ENCODE assay signal across 10 mouse cellular contexts in genomic region chr8:122497912-122498311, GRCm38 (mm10). TPM values are rescaled to one million over a fixed set of nuclear protein-coding genes. Genes with fewer than 3 reads are reported as not detected.
DNase-seq lines count a peak whose midpoint lies in the region; ATAC-seq lines count a peak whose summit lies in the region.
"Had no signal": no experiment of that assay in that cellular context is flagged by ENCODE, and none has a peak within 500 bp of the region (broad histone marks: within the 10 kb centered on the region; RNA-seq: fewer than 3 reads in every experiment).

No protein-coding gene starts in this region.

- no peak overlapping the region for H3K4me3 ChIP-seq in heart, embryonic 10.5 days
- H3K4me3 ChIP-seq in lung, embryonic 16.5 days (ENCODE audit: low read length) = no peak overlapping the region
- H3K4me3 ChIP-seq: liver, embryonic 15.5 days; neural tube, embryonic 12.5 days had no signal

- no peak overlapping the region for H3K4me2 ChIP-seq in lung, embryonic 16.5 days (ENCODE audit: low read depth, low read length)
- H3K4me2 ChIP-seq: liver, embryonic 15.5 days; neural tube, embryonic 12.5 days had no signal

- peaks cover 14% of the 10 kb centered on the region for H3K4me1 ChIP-seq in heart, embryonic 10.5 days
- 0 out of 2 replicates have a peak, but pooled peaks cover 2% of the 10 kb centered on the region for H3K4me1 ChIP-seq in lung, embryonic 16.5 days (replicated peaks; ENCODE audit: control insufficient read depth, insufficient read depth, low read length)
- H3K4me1 ChIP-seq: neural tube, embryonic 12.5 days had no signal

- WGBS in heart, embryonic 10.5 days = 77% methylated on average over 17 of the region's 17 CpGs
- WGBS in lung, embryonic 16.5 days = 58% methylated on average over 17 of the region's 17 CpGs

- no peak for DNase-seq in heart, embryonic 10.5 days (ENCODE audit: low spot score)
- DNase-seq in heart, adult 18-20 months = no peak
- DNase-seq in lung, adult 18-20 months = no peak
- DNase-seq in ZHBTc4 (ENCODE audit: low read depth, low spot score) = peak; percentile 86
- DNase-seq in naive thymus-derived CD4-positive, alpha-beta T cell, adult 2 months (ENCODE audit: low read depth) = peak; percentile 35
- DNase-seq in urinary bladder, postnatal 10 days (ENCODE audit: low spot score) = no peak
- no peak for DNase-seq in layer of hippocampus, adult 18-20 months (ENCODE audit: low spot score in 2 of 2)

- H3K9ac ChIP-seq in lung, embryonic 16.5 days (ENCODE audit: low read length) = no peak overlapping the region
- H3K9ac ChIP-seq: liver, embryonic 15.5 days; neural tube, embryonic 12.5 days had no signal

- ATAC-seq in lung, embryonic 16.5 days (ENCODE audit: low read depth) = no peak

- H3K9me3 ChIP-seq in heart, embryonic 10.5 days = no peaks in the 10 kb centered on the region
- H3K9me3 ChIP-seq in lung, embryonic 16.5 days (ENCODE audit: control insufficient read depth, low read length) = no peaks in the 10 kb centered on the region
- H3K9me3 ChIP-seq: liver, embryonic 15.5 days; neural tube, embryonic 12.5 days had no signal

- peak overlapping the region; percentile 50 for H3K27ac ChIP-seq in heart, embryonic 10.5 days
- peak overlapping the region; percentile 70 for H3K27ac ChIP-seq in lung, embryonic 16.5 days (ENCODE audit: low read length)
- H3K27ac ChIP-seq: liver, embryonic 15.5 days; neural tube, embryonic 12.5 days had no signal

- peaks cover 95% of the 10 kb centered on the region for H3K36me3 ChIP-seq in heart, embryonic 10.5 days
- peaks cover 62% of the 10 kb centered on the region for H3K36me3 ChIP-seq in lung, embryonic 16.5 days (ENCODE audit: control insufficient read depth, insufficient read depth, low read length)
- H3K36me3 ChIP-seq: neural tube, embryonic 12.5 days had no signal

- H3K27me3 ChIP-seq in heart, embryonic 10.5 days (ENCODE audit: insufficient read depth, poor library complexity, severe bottlenecking) = no peaks in the 10 kb centered on the region
- H3K27me3 ChIP-seq in lung, embryonic 16.5 days (ENCODE audit: control insufficient read depth, insufficient read depth, low read depth, low read length) = no peaks in the 10 kb centered on the region
- H3K27me3 ChIP-seq: liver, embryonic 15.5 days; neural tube, embryonic 12.5 days had no signal

RNA-seq across cellular contexts. Expression of gene Ctu2, which starts 22.0 kb away (rescaled TPM):
- polyA plus RNA-seq in heart, embryonic 10.5 days (2016; fragmentation: Nextera tagmentation; extraction: Ambion mirVana) = 40.5 and 45.9 TPM in 2 replicates
- total RNA-seq in heart, adult 18-20 months (2021) = 1 to 10 TPM; 5.8 to 8.0 TPM
- 34.7 and 36.9 TPM in 2 replicates for polyA plus RNA-seq in lung, embryonic 16.5 days (2015; fragmentation: Nextera tagmentation; extraction: Ambion mirVana)
- total RNA-seq in layer of hippocampus, adult 18-20 months (2021) = 10 to 100 TPM; 21.1 to 22.3 TPM

RNA-seq across cellular contexts. Expression of gene Rnf166, which starts 22.0 kb away (rescaled TPM):
- 37.1 and 38.8 TPM in 2 replicates for polyA plus RNA-seq in heart, embryonic 10.5 days (2016; fragmentation: Nextera tagmentation; extraction: Ambion mirVana)
- 10 to 100 TPM; 42.1 to 51.7 TPM for total RNA-seq in heart, adult 18-20 months (2021)
- 38.1 and 40.1 TPM in 2 replicates for polyA plus RNA-seq in lung, embryonic 16.5 days (2015; fragmentation: Nextera tagmentation; extraction: Ambion mirVana)
- total RNA-seq in layer of hippocampus, adult 18-20 months (2021) = 10 to 100 TPM; 40.3 to 45.5 TPM

RNA-seq across cellular contexts. Expression of gene Snai3, which starts 37.4 kb away (rescaled TPM):
- polyA plus RNA-seq in heart, embryonic 10.5 days (2016; fragmentation: Nextera tagmentation; extraction: Ambion mirVana) = 2.3 and 6.6 TPM in 2 replicates
- 1 to 10 TPM; 2.2 to 4.4 TPM for total RNA-seq in heart, adult 18-20 months (2021)
- 1.3 and 1.5 TPM in 2 replicates for polyA plus RNA-seq in lung, embryonic 16.5 days (2015; fragmentation: Nextera tagmentation; extraction: Ambion mirVana)
- total RNA-seq in layer of hippocampus, adult 18-20 months (2021) = not detected
- polyA plus RNA-seq: neural tube, embryonic 12.5 days had no signal

RNA-seq across cellular contexts. Expression of gene Piezo1, which starts 53.2 kb away (rescaled TPM):
- polyA plus RNA-seq in heart, embryonic 10.5 days (2016; fragmentation: Nextera tagmentation; extraction: Ambion mirVana) = 23.7 and 29.3 TPM in 2 replicates
- total RNA-seq in heart, adult 18-20 months (2021) = 10 to 100 TPM; 11.4 to 13.3 TPM
- 23.3 and 30.0 TPM in 2 replicates for polyA plus RNA-seq in lung, embryonic 16.5 days (2015; fragmentation: Nextera tagmentation; extraction: Ambion mirVana)
- total RNA-seq in layer of hippocampus, adult 18-20 months (2021) = 1 to 10 TPM; 3.2 to 3.5 TPM

RNA-seq across cellular contexts. Expression of gene Mvd, which starts 54.7 kb away (rescaled TPM):
- polyA plus RNA-seq in heart, embryonic 10.5 days (2016; fragmentation: Nextera tagmentation; extraction: Ambion mirVana) = 41.7 and 43.8 TPM in 2 replicates
- 1 to 10 TPM; 3.9 to 5.0 TPM for total RNA-seq in heart, adult 18-20 months (2021)
- polyA plus RNA-seq in lung, embryonic 16.5 days (2015; fragmentation: Nextera tagmentation; extraction: Ambion mirVana) = 19.8 and 20.6 TPM in 2 replicates
- total RNA-seq in layer of hippocampus, adult 18-20 months (2021) = 10 to 100 TPM; 18.5 to 22.1 TPM

Comparison
In these comparisons a context has a peak if more than half of its experiments do, and no peak if none do; other contexts are left out.
1. DNase-seq: peak in ZHBTc4 (single experiment) and naive thymus-derived CD4-positive, alpha-beta T cell, adult 2 months (single experiment); none in heart, embryonic 10.5 days (single experiment), heart, adult 18-20 months (0 of 2), lung, adult 18-20 months (0 of 2), urinary bladder, postnatal 10 days (single experiment) and layer of hippocampus, adult 18-20 months (0 of 2).